ENCODE assay signal across 8 mouse cellular contexts in the genomic region with DNA sequence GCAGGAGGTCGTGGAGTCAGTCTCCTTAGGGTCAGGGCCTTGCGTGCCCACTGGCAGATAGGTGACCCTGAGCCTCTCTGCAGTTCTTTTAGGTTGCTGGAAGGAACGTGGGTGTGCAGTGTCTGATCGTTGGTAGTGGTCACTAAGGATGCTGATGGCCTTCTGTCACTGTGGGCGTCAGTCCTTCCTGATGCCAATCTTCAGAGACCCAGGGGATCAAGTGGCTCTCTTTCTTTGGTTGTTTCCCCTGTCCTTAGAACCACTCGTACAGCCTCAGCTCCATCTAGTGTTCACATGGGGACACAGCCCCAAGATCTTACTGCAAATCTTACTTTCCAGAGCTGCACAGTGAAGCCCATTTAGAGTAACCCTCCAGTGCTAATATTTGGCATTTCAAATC. TPM values are rescaled to one million over a fixed set of nuclear protein-coding genes. Genes with fewer than 3 reads are reported as not detected.
DNase-seq lines count a peak whose midpoint lies in the region; ATAC-seq lines count a peak whose summit lies in the region.

No protein-coding gene starts in this region.

- DNase-seq in right cerebral cortex, adult 18-20 months, result peak; percentile 53
- DNase-seq in right cerebral cortex, postnatal 4 days, result no peak
- peak; percentile 55 for DNase-seq in c-Kit-positive CD71-negative TER-119-negative erythroid progenitor cells, embryonic 14.5 days (ENCODE audit: low read depth)
- peak; percentile 83 for DNase-seq in forebrain, embryonic 14.5 days (ENCODE audit: low spot score)
- peak; percentile 83 for DNase-seq in induced T-regulatory cell, adult 2 months (ENCODE audit: low read depth)
- DNase-seq in left cerebral cortex, postnatal 4 days, result peak; percentile 46
- peak; percentile 85 for DNase-seq in midbrain, embryonic 14.5 days

- ATAC-seq in forebrain, embryonic 14.5 days, result peak; percentile 68
- no peak for ATAC-seq in midbrain, embryonic 14.5 days (ENCODE audit: low FRiP score, low TSS enrichment)
- ATAC-seq in stomach, embryonic 15.5 days (ENCODE audit: insufficient read depth, low FRiP score, low read depth), result peak; percentile 42; the same call in 1 of the 2 replicates

- peaks cover 7% of the 10 kb centered on the region for H3K36me3 ChIP-seq in forebrain, embryonic 14.5 days (ENCODE audit: control insufficient read depth, insufficient read depth, low read length)
- H3K36me3 ChIP-seq in midbrain, embryonic 14.5 days (ENCODE audit: control insufficient read depth, insufficient read depth, low read length), result peaks cover 8% of the 10 kb centered on the region
- peaks cover 7% of the 10 kb centered on the region for H3K36me3 ChIP-seq in stomach, embryonic 15.5 days

- 40% methylated on average over 6 of the region's 6 CpGs for WGBS in forebrain, embryonic 14.5 days
- WGBS in midbrain, embryonic 14.5 days, result 34% methylated on average over 6 of the region's 6 CpGs
- 35% methylated on average over 6 of the region's 6 CpGs for WGBS in stomach, embryonic 15.5 days

- no peaks in the 10 kb centered on the region for H3K9me3 ChIP-seq in forebrain, embryonic 14.5 days (replicated peaks; ENCODE audit: control insufficient read depth, low read length)
- no peaks in the 10 kb centered on the region for H3K9me3 ChIP-seq in midbrain, embryonic 14.5 days (ENCODE audit: control insufficient read depth, low read length)
- no peaks in the 10 kb centered on the region for H3K9me3 ChIP-seq in stomach, embryonic 15.5 days

- H3K27me3 ChIP-seq in forebrain, embryonic 14.5 days (replicated peaks; ENCODE audit: control insufficient read depth, insufficient read depth, low read length), result no peaks in the 10 kb centered on the region
- no peaks in the 10 kb centered on the region for H3K27me3 ChIP-seq in midbrain, embryonic 14.5 days (ENCODE audit: control insufficient read depth, insufficient read depth, low read length)
- no peaks in the 10 kb centered on the region for H3K27me3 ChIP-seq in stomach, embryonic 15.5 days (replicated peaks)

- no peak overlapping the region for H3K4me2 ChIP-seq in forebrain, embryonic 14.5 days (ENCODE audit: low read length)
- no peak overlapping the region for H3K4me2 ChIP-seq in midbrain, embryonic 14.5 days (ENCODE audit: low read length)
- no peak overlapping the region for H3K4me2 ChIP-seq in stomach, embryonic 15.5 days

- no peak overlapping the region for H3K4me3 ChIP-seq in forebrain, embryonic 14.5 days (ENCODE audit: low read depth, low read length)
- H3K4me3 ChIP-seq in midbrain, embryonic 14.5 days (replicated peaks; ENCODE audit: low read depth, low read length), result no peak overlapping the region
- no peak overlapping the region for H3K4me3 ChIP-seq in stomach, embryonic 15.5 days (replicated peaks)

- H3K4me1 ChIP-seq in forebrain, embryonic 14.5 days (ENCODE audit: control insufficient read depth, insufficient read depth, low read length), result no peaks in the 10 kb centered on the region
- peaks cover 4% of the 10 kb centered on the region; the same call in 1 of the 2 replicates for H3K4me1 ChIP-seq in midbrain, embryonic 14.5 days (ENCODE audit: control insufficient read depth, insufficient read depth, low read length)
- peaks cover 10% of the 10 kb centered on the region for H3K4me1 ChIP-seq in stomach, embryonic 15.5 days

- no peak overlapping the region for H3K27ac ChIP-seq in forebrain, embryonic 14.5 days (ENCODE audit: low read depth, low read length)
- no peak overlapping the region for H3K27ac ChIP-seq in midbrain, embryonic 14.5 days (replicated peaks; ENCODE audit: low read depth, low read length)
- no peak overlapping the region for H3K27ac ChIP-seq in stomach, embryonic 15.5 days

- no peak overlapping the region for H3K9ac ChIP-seq in forebrain, embryonic 14.5 days (ENCODE audit: low read length)
- H3K9ac ChIP-seq in midbrain, embryonic 14.5 days (replicated peaks; ENCODE audit: low read length), result no peak overlapping the region
- no peak overlapping the region for H3K9ac ChIP-seq in stomach, embryonic 15.5 days

- intact Hi-C loops in left cerebral cortex, postnatal 4 days (cut with DNase I), result loop anchor here (2.0 kb wide), 1 partner anchor 199 kb away; no protein-coding TSS in a partner anchor

RNA-seq across cellular contexts. Expression of gene Blm, which starts 49.1 kb away (rescaled TPM):
- polyA plus RNA-seq in forebrain, embryonic 14.5 days (2014; fragmentation: Nextera tagmentation; extraction: Ambion mirVana), result 11.3 and 12.6 TPM in 2 replicates
- total RNA-seq in left cerebral cortex, postnatal 4 days (2021), result 10 to 100 TPM; 10.6 to 11.9 TPM
- 7.5 and 12.9 TPM in 2 replicates for polyA plus RNA-seq in midbrain, embryonic 14.5 days (2014; fragmentation: Nextera tagmentation; extraction: Ambion mirVana)
- polyA plus RNA-seq in stomach, embryonic 15.5 days (2015; fragmentation: Nextera tagmentation; extraction: Ambion mirVana), result 18.5 and 21.6 TPM in 2 replicates
